Mouse (Mus musculus) splenic B cell, adult 2 months (primary cell): Measurements from ENCODE around the gene Syt5.

Source experiments
- DNase-seq: peaks from one replicate; pipeline ENCODE4 v3.0.0-alpha.2; 2011; ENCODE audit warnings: low read depth, low spot score
- H3K27me3 ChIP-seq: 2 replicates; pipeline ENCODE4 v1.6.1; 2012; ENCODE audit warnings: mild to moderate bottlenecking, low read length, moderate library complexity, mixed read lengths; ENCODE audit not compliant: control insufficient read depth, poor library complexity, insufficient read depth, severe bottlenecking
- H3K36me3 ChIP-seq: 2 replicates; pipeline ENCODE4 v1.6.1; 2012; ENCODE audit warnings: mild to moderate bottlenecking, low read length, moderate library complexity, mixed read lengths; ENCODE audit not compliant: control insufficient read depth, poor library complexity, insufficient read depth, severe bottlenecking

The Syt5 gene

GRCm38 (mm10) chr7:4511489-4512224 lies 35.7 kb downstream of the Syt5 start:
- Histone ChIP-seq H3K27me3 (no peaks in the 10 kb centered on the region), H3K36me3 (no peaks in the 10 kb centered on the region)
- no peak for DNase-seq

GRCm38 (mm10) chr7:4509863-4510608 lies 37.3 kb downstream of the Syt5 start:
- DNase-seq = peak; percentile 72
- H3K27me3 ChIP-seq = no peaks in the 10 kb centered on the region
- no peaks in the 10 kb centered on the region for H3K36me3 ChIP-seq

GRCm38 (mm10) chr7:4508739-4509116 lies 38.6 kb downstream of the Syt5 start:
- no peak for DNase-seq
- no peaks in the 10 kb centered on the region for H3K36me3 ChIP-seq
- H3K27me3 ChIP-seq = no peaks in the 10 kb centered on the region

- H3K27me3 ChIP-seq = no peaks in the 10 kb centered on the region
- DNase-seq = peak; percentile 33
- no peaks in the 10 kb centered on the region for H3K36me3 ChIP-seq
Measured at GRCm38 (mm10) chr7:4508062-4508738, 39.1 kb downstream of the Syt5 start.

GRCm38 (mm10) chr7:4507220-4507619 lies 40.1 kb downstream of the Syt5 start:
- Histone ChIP-seq H3K27me3 (no peaks in the 10 kb centered on the region), H3K36me3 (no peaks in the 10 kb centered on the region)
- no peak for DNase-seq

GRCm38 (mm10) chr7:4504646-4505435 lies 42.5 kb downstream of the Syt5 start:
- Histone ChIP-seq H3K27me3 (no peaks in the 10 kb centered on the region), H3K36me3 (no peaks in the 10 kb centered on the region)
- peak; percentile 67 for DNase-seq

GRCm38 (mm10) chr7:4503858-4504257 lies 43.5 kb downstream of the Syt5 start:
- DNase-seq = no peak
- no peaks in the 10 kb centered on the region for H3K36me3 ChIP-seq
- H3K27me3 ChIP-seq = no peaks in the 10 kb centered on the region

GRCm38 (mm10) chr7:4503100-4503499 lies 44.2 kb downstream of the Syt5 start:
- no peaks in the 10 kb centered on the region for H3K36me3 ChIP-seq
- no peak for DNase-seq
- H3K27me3 ChIP-seq = no peaks in the 10 kb centered on the region

GRCm38 (mm10) chr7:4502421-4503090 lies 44.8 kb downstream of the Syt5 start:
- Histone ChIP-seq H3K27me3 (no peaks in the 10 kb centered on the region), H3K36me3 (no peaks in the 10 kb centered on the region)
- DNase-seq = no peak

- DNase-seq = peak; percentile 93
- Histone ChIP-seq H3K27me3 (no peaks in the 10 kb centered on the region), H3K36me3 (no peaks in the 10 kb centered on the region; the same call in 1 of the 2 replicates)
Measured at GRCm38 (mm10) chr7:4501558-4502397, 45.6 kb downstream of the Syt5 start, which contains the start of gene Ppp1r12c. TSS of gene Ppp1r12c (minus strand) at chr7:4501680.

- Histone ChIP-seq H3K27me3 (no peaks in the 10 kb centered on the region), H3K36me3 (peaks cover 2% of the 10 kb centered on the region)
- peak; percentile 57 for DNase-seq
Measured at GRCm38 (mm10) chr7:4500892-4501471, 46.4 kb downstream of the Syt5 start.

GRCm38 (mm10) chr7:4499034-4499433 lies 48.3 kb downstream of the Syt5 start:
- H3K36me3 ChIP-seq = peaks cover 2% of the 10 kb centered on the region
- H3K27me3 ChIP-seq = no peaks in the 10 kb centered on the region
- DNase-seq = no peak

- Histone ChIP-seq H3K27me3 (no peaks in the 10 kb centered on the region), H3K36me3 (peaks cover 2% of the 10 kb centered on the region)
- peak; percentile 55 for DNase-seq
Measured at GRCm38 (mm10) chr7:4498251-4498650, 49.1 kb downstream of the Syt5 start.
